8 mouse cellular contexts compared by ENCODE assay signal in genomic region chr11:72002138-72002853, GRCm38 (mm10). TPM values are rescaled to one million over a fixed set of nuclear protein-coding genes. Genes with fewer than 3 reads are reported as not detected.
DNase-seq lines count a peak whose midpoint lies in the region; TF ChIP-seq lines count a peak whose summit lies in the region.

No protein-coding gene starts in this region.

- no peaks in the 10 kb centered on the region for H3K9me3 ChIP-seq in ES-Bruce4 (replicated peaks; ENCODE audit: control insufficient read depth, insufficient read depth, low read length, poor library complexity, severe bottlenecking)

- H3K27ac ChIP-seq in kidney, adult 2 months (ENCODE audit: insufficient read depth, low read depth, low read length): no peak overlapping the region
- H3K27ac ChIP-seq in ES-Bruce4 (ENCODE audit: insufficient read depth, low read length): no peak overlapping the region

- no peaks in the 10 kb centered on the region for H3K36me3 ChIP-seq in kidney, adult 2 months (ENCODE audit: control insufficient read depth, insufficient read depth, low read length)
- H3K36me3 ChIP-seq in ES-Bruce4 (ENCODE audit: control insufficient read depth, insufficient read depth, low read length, poor library complexity, severe bottlenecking): no peaks in the 10 kb centered on the region

- no peak overlapping the region for H3K4me3 ChIP-seq in kidney, adult 2 months (ENCODE audit: insufficient read depth, low read depth, low read length)
- H3K4me3 ChIP-seq in ES-Bruce4 (ENCODE audit: low read depth, low read length): no peak overlapping the region

- 48% methylated on average over 13 of the region's 13 CpGs for WGBS in kidney, adult 2 months

- no peaks in the 10 kb centered on the region for H3K4me1 ChIP-seq in kidney, adult 2 months (ENCODE audit: control insufficient read depth, insufficient read depth, low read length)
- H3K4me1 ChIP-seq in ES-Bruce4 (ENCODE audit: control insufficient read depth, insufficient read depth, low read length): no peaks in the 10 kb centered on the region

- peak; percentile 59 for TF ChIP-seq CTCF in kidney, adult 2 months (conservative IDR thresholded peaks at IDR 0.05; ENCODE audit: insufficient read depth, insufficient read length, low read depth, low read length)
- TF ChIP-seq CTCF in ES-Bruce4 (IDR thresholded peaks at IDR 0.05; ENCODE audit: low read depth, low read length): peak; percentile 83

- H3K9ac ChIP-seq in ES-Bruce4 (ENCODE audit: low read depth, poor library complexity, severe bottlenecking): no peak overlapping the region

- TF ChIP-seq EP300 in ES-Bruce4 (IDR thresholded peaks at IDR 0.05; ENCODE audit: insufficient read depth, low read depth, low read length): no peak

- no peaks in the 10 kb centered on the region for H3K27me3 ChIP-seq in kidney, adult 2 months (replicated peaks; ENCODE audit: control insufficient read depth, insufficient read depth, low read length)
- H3K27me3 ChIP-seq in ES-Bruce4 (ENCODE audit: control insufficient read depth, insufficient read depth, low read length, poor library complexity, severe bottlenecking): no peaks in the 10 kb centered on the region

- TF ChIP-seq POLR2A in kidney, adult 2 months (IDR thresholded peaks at IDR 0.05; ENCODE audit: low read depth, low read length): no peak
- TF ChIP-seq POLR2A in ES-Bruce4 (IDR thresholded peaks at IDR 0.05; ENCODE audit: insufficient read depth, low read length): no peak

- peak; percentile 18 for DNase-seq in kidney, adult 2 months
- no peak for DNase-seq in kidney, postnatal 14 days
- peak; percentile 36 to 51 for DNase-seq in adrenal gland, postnatal 36 days
- DNase-seq in kidney, postnatal 4 days: peak; percentile 59 to 64
- DNase-seq in thymus, postnatal 25 days: peak; percentile 42
- no peak for DNase-seq in layer of hippocampus, adult 9-11 months
- DNase-seq in embryo, embryonic 10.5 days (ENCODE audit: low spot score): no peak

RNA-seq across cellular contexts. Expression of gene Aipl1, which starts 35.0 kb away (rescaled TPM):
- not detected in 2 replicates for polyA plus RNA-seq in kidney, adult 2 months (2012; rRNA removed)
- 1.1 and 1.3 TPM in 2 replicates for polyA plus RNA-seq in ES-Bruce4 (2011; ENCODE audit: insufficient read depth, insufficient read length, low read depth, missing spikeins)
- total RNA-seq in adrenal gland, postnatal 36 days (2021): not detected

RNA-seq across cellular contexts. Expression of gene Pimreg, which starts 39.5 kb away (rescaled TPM):
- 0.39 and 0.55 TPM in 2 replicates for polyA plus RNA-seq in kidney, adult 2 months (2012; rRNA removed)
- 43.6 and 49.3 TPM in 2 replicates for polyA plus RNA-seq in ES-Bruce4 (2011; ENCODE audit: insufficient read depth, insufficient read length, low read depth, missing spikeins)
- 1 to 10 TPM; 3.6 to 5.1 TPM for total RNA-seq in adrenal gland, postnatal 36 days (2021)

Comparison
In these comparisons a context has a peak if more than half of its experiments do, and no peak if none do; other contexts are left out.
1. DNase-seq: peak in kidney, adult 2 months (single experiment), adrenal gland, postnatal 36 days (2 of 2), kidney, postnatal 4 days (2 of 2) and thymus, postnatal 25 days (single experiment); none in kidney, postnatal 14 days (single experiment), layer of hippocampus, adult 9-11 months (single experiment) and embryo, embryonic 10.5 days (single experiment).
2. RNA of gene Pimreg, which starts 39.5 kb away (polyA plus RNA-seq): 43.6 to 49.3 TPM in ES-Bruce4; 0.39 to 0.55 TPM in kidney, adult 2 months; every median in the first group is over 10 times any median in the second.